Mouse (Mus musculus): Measurements from ENCODE around the gene Gm8947. TPM values are rescaled to one million over a fixed set of nuclear protein-coding genes. Genes with fewer than 3 reads are reported as not detected.

Gene Gm8947
- polyA plus RNA-seq, 1 experiment from 2014 or later, result 0.26 TPM

DNA sequence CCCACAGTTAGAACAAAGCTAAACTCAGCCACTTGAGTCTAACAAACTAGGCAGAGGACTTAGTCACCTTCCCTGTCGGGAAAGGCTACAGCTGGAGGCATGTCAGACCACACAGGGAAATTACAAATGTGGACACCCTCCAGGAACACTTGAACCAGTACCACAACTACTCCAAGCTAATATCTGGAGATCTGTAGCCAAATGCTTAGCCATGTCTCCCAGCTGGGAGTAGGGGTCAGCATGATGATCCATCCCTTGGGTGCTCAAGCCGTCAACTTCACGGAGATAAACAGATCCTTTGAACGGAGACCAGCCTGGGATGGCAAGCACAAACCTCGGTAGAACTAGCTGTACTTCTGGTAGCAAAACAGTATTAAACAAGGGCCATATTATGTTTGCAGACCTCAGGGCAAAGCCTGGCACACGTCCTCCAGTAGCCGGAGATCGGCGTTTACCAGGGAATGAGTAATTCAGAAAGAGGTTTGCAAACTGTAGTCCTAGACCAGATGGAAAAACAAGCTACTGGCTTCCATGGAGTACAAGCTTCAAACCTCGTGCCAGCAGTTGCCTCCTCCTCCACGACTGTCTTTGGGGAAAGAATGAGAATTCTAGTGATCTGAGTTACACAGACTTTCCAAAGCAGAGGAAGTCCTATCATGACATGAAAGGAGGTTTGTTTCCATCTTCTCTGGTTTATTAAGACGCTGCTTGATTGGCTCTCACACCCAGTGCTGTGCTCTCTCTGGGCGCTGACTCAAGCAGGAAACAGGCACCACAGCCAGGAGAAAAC is 44.2 kb downstream of the Gm8947 start:
- H3K9ac ChIP-seq, result no peak overlapping the region
- no peaks in the 10 kb centered on the region; the same call in 1 of the 2 replicates for H3K9me3 ChIP-seq (replicated peaks)
- no peak overlapping the region for H3K27ac ChIP-seq
- no peak overlapping the region for H3K4me2 ChIP-seq
- no peaks in the 10 kb centered on the region for H3K36me3 ChIP-seq
- H3K27me3 ChIP-seq, result no peaks in the 10 kb centered on the region
- no peak overlapping the region for H3K4me3 ChIP-seq (replicated peaks)
- no peak for ATAC-seq (replicated peaks; ENCODE audit: low FRiP score)
- WGBS, result 72% methylated on average over 13 of the region's 13 CpGs
- 0 out of 2 replicates have a peak, but pooled peaks cover 9% of the 10 kb centered on the region for H3K4me1 ChIP-seq

DNA sequence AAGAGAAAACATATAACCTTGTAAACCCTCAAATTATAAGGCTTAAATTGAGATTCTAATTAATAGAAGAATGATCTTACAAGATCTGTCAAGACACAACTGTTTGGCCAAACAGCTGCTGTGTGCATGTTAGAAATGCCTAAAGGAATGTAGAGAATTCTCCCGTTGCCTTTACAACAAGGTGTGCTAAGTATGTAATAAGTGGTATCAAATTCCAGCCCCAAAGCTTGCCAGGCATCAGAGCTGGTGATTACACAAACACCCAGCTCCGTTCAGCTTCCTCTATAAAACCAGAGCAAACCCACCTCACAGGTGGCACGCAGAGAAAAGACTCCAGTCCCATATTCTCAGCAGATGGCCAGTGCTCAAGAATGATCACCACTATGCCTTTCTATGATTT is 45.6 kb downstream of the Gm8947 start:
- Histone ChIP-seq H3K4me2 (no peak overlapping the region), H3K9ac (no peak overlapping the region), H3K27ac (no peak overlapping the region), H3K4me3 (replicated peaks) (no peak overlapping the region), H3K27me3 (no peaks in the 10 kb centered on the region), H3K36me3 (no peaks in the 10 kb centered on the region), H3K9me3 (replicated peaks) (no peaks in the 10 kb centered on the region; the same call in 1 of the 2 replicates), H3K4me1 (0 out of 2 replicates have a peak, but pooled peaks cover 9% of the 10 kb centered on the region)
- 66% methylated on average over 3 of the region's 3 CpGs for WGBS
- no peak for ATAC-seq (replicated peaks; ENCODE audit: low FRiP score)

DNA sequence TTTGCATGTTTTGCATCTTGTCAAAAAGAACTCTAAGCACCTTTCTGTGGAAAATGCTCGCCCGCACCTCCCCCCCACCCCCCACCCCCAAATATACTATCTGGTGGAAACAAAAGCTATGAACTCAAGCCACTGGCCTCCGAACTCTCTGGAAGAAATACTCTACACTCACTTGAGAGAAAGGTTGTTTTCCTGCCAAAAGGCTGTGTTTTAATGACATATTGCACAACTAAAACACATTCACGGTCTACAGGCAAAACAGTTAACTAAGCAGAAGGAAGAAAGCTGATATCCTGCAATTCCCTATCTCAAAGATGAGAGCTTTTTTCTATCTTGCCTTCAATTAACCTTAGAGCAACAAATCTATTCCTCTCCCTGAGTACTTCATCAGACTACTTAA is 51.2 kb downstream of the Gm8947 start:
- Histone ChIP-seq H3K4me2 (no peak overlapping the region), H3K9me3 (replicated peaks) (no peaks in the 10 kb centered on the region; the same call in 1 of the 2 replicates), H3K27me3 (no peaks in the 10 kb centered on the region), H3K4me1 (no peaks in the 10 kb centered on the region), H3K36me3 (no peaks in the 10 kb centered on the region), H3K9ac (no peak overlapping the region), H3K4me3 (replicated peaks) (no peak overlapping the region), H3K27ac (no peak overlapping the region)
- no peak for ATAC-seq (replicated peaks; ENCODE audit: low FRiP score)
- WGBS, result 65% methylated on average over 4 of the region's 4 CpGs

Other genes with a start within 250 kb of the Gm8947 start
- gene Hmcn1, start 198.9 kb upstream of the Gm8947 start, polyA plus RNA-seq (2015; fragmentation: Nextera tagmentation; extraction: Ambion mirVana), result 18.0 and 22.5 TPM in 2 replicates
- 0.22 and 0.31 TPM in 2 replicates for gene Gm47985, start 9.8 kb upstream of the Gm8947 start, polyA plus RNA-seq (2015; fragmentation: Nextera tagmentation; extraction: Ambion mirVana)
- 0.25 and 0.51 TPM in 2 replicates for gene Gm47995, start 6.1 kb downstream of the Gm8947 start, polyA plus RNA-seq (2015; fragmentation: Nextera tagmentation; extraction: Ambion mirVana)
- 0.42 and 0.55 TPM in 2 replicates for gene 3110040M04Rik, start 11.7 kb downstream of the Gm8947 start, polyA plus RNA-seq (2015; fragmentation: Nextera tagmentation; extraction: Ambion mirVana)
- 0.19 and 0.71 TPM in 2 replicates for gene Gm47996, start 17.8 kb downstream of the Gm8947 start, polyA plus RNA-seq (2015; fragmentation: Nextera tagmentation; extraction: Ambion mirVana)
- 421 and 464 TPM in 2 replicates for gene Ivns1abp, start 152.1 kb downstream of the Gm8947 start, polyA plus RNA-seq (2015; fragmentation: Nextera tagmentation; extraction: Ambion mirVana)
- 27.4 and 30.5 TPM in 2 replicates for gene Swt1, start 236.1 kb downstream of the Gm8947 start, polyA plus RNA-seq (2015; fragmentation: Nextera tagmentation; extraction: Ambion mirVana)
- 46.4 and 50.4 TPM in 2 replicates for gene Trmt1l, start 236.2 kb downstream of the Gm8947 start, polyA plus RNA-seq (2015; fragmentation: Nextera tagmentation; extraction: Ambion mirVana)